Mouse (Mus musculus) stomach, adult 2 months (tissue): ENCODE data around the gene Decr2. TPM values are rescaled to one million over a fixed set of nuclear protein-coding genes. Genes with fewer than 3 reads are reported as not detected.

Experiments used
- polyA plus RNA-seq: library from polyadenylated mRNA; depleted of rRNA; stranded (reverse); fragments of >200 nt; gene quantifications from 2 replicates; pipeline ENCODE4 v1.2.3, GENCODE M21; 2012; rRNA removed

The Decr2 gene
- 5.6 and 7.4 TPM in 2 replicates for polyA plus RNA-seq

DNA sequence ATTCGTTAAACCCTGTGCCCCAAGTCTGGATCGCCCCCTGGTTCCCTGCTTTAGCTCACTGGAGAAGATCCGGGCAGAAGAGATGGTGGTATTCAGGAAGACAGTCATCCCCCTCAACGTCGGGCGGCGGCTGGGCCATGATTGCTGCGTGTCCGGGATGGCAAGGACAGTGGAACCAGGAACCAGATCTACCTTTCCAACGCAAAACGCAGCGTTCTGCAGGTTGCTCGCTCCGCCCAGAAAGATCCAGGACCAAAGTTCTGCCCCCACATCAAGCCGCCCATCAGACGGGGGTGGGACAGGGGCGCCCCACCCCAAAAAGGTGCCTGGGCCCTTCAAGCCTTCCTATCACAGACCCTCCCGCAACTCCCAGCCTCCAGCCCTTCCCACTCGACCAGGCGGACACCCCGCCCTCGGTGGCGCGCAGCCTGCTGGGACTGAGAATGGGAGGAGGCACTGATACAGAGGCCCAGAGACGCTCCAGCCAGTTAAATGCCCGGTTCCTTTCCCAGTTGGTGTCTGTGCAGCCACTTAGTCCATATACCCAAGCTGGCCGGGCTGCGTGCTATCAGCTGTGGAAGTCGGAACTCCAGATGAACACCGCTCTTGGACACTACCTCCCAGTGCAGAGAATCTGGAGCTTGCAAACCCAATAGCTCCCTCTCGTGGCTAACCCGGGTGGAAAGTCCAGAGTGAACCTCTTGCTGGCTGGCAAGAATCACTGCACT, at the start of gene Decr2:
Decr2 (minus strand) TSS at position 433 of the 728 bp plus-strand sequence.

DNA sequence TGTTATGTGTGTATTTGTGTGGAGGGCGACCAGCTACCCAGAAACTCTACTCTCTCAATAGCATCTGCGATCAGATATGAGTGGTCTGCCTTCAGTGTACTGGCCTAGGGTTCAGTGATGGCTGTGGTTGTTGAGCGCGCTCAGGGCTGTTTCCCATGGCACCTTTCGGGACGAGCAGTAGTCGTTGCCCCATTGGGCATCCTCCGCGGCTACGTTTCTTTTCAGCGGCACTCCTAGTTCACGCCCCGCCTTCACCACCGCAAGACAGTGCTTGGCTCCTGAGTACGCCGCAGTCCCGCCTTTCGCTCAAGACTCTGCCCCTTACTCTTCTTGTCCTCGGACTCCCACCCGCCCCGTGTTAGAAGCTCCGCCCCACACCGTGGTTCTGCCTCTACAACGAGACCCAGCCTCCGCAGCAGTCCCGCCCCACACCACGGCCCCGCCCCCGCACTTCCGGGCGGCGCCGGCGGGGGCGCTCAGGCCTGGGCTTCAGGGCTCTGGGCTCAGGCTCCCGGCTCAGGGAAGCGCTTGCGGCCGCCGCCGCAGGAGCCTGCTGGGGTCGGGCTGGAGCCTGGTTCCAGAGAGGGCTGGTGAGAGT, 48.2 kb upstream of the Decr2 start, which contains the start of gene Axin1:
Axin1 (plus strand) TSS at position 450 of the 598 bp plus-strand sequence.

DNA sequence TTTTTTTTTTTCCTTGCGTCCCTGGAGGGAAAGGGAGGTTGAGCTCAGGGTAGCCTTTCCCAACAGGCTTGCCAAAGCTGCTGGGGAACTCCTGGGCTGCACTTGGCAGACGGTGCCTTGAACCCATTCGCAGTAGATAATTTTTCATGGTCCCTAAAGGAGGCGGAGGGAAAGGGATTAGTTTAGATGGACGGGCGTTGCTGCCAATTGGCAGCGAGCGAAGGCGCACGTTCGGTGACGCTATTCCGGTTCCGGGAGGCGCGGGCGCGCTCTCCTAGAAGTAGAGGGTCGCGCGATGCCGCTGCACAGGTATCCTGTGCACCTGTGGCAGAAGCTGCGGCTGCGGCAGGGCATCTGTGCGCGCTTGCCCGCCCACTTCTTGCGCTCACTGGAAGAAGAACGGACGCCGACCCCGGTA, 33.1 kb upstream of the Decr2 start, which contains the start of gene Mrpl28:
Mrpl28 (plus strand) TSS at position 234 of the 418 bp plus-strand sequence.

DNA sequence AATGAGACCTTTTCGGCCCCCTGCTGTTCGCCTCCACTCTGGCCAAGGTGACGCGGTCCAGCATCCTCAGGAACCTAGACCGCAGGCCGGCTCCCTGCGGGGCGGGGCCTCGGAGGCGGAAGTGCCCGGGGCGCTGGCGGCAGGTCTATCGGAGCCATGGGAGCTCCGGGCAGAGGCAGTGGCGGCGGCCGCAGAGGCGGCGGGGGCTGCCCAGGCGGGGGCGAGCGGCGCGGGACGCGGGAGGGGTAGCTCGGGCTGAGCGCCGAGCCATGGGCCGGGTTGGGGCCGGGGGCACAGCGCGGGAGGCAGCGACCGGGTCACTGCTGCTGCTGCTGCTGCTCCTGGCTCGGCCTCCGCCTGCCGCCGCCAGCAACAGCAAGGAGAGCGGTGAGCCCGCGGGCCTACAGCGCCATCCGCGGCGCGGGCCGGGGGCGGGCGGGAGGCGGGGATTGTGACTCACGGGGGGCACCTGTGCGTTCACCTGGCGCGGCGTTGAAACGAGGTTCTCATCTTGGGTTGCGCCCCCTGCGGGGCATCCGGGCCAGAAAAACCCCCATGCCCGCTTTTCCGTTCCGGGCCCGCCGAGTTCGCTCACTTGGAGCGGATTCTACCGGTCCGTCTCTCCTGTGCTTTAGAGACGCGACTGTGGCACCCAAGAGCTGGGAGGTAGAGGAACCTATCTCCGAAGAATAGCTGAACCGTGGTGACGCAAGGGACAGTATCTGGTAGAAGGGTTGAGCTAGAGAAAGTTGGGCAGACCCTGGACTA, 23.2 kb upstream of the Decr2 start, which contains the start of gene Tmem8:
Tmem8 (plus strand) TSS at position 119 of the 768 bp plus-strand sequence.

DNA sequence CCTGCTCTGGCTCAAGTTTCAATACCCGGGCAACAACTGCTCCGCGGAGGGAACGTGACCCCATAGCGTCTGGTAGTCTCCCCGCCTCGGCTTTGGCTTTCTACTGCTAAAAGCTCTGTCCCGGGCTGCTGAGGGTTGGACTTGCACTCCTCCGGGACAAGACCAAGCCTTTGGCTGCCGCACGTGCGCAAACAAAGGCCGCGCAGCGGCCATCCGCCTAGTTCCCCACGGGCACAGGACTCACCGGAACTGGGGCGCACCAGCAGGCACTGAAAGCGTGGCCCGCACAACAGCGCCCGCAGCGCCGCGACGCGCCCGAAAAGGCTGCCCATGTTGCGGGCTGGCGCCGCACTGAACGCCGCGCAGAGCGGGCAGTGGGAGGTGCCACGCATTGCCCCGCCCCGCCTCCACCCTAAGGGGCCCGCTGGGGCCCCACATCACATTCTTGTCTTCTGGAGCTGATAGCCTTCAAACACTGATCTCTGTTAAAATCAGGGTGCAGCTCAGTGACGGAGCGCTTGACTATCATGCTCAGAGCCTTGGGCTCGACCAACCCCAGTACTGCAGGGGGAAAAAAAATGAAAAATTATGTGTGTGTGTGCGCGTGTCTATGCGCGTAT, 5.1 kb upstream of the Decr2 start, which contains the start of gene Nme4:
Nme4 (minus strand) TSS at position 482 of the 620 bp plus-strand sequence.

DNA sequence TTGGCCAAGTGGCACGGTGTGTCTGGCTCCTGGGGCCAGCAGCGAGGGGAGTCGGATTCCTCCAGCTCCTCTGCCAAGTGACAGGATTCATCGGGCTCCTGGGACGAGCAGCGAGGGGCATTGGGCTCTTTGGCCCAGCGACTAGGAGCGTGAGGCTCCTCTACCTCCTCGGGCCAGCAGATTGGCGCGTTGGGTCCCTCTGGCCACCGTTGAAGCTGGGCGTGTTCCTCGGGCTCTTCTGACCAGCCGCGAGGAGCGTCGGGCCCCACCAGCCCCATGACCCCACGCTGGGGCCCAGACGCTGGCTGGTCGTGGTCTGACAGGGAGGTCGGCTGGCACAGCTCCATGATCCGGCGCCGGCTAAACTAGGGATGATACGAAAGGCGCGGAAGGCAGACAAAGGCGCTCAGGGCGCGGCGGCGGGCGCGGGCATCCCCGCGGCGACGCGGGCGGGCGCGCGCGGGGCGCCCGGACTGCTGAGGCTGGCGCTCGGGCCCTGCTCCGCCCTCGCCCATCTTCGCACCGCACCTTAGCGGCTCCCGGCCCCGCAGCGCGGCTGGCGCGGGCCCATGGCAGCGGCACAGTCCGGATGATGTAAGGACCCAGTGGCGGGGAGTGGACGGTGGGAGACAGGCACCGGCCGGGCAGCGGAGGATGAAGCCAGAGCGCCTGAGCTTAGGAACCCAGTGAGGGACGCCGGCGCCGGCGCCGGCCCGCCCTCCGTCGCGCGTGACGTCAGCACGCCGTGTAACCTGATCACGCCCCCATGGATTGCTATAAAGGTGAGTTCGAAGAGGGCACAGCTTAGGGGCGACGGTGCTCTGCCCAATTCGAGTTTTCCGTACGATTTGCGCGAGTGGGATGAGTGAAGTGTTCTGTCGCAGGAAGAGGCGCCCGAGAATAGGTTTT, 21.1 kb downstream of the Decr2 start, which contains the start of gene Rab11fip3:
Rab11fip3 (minus strand) TSS at position 725 of the 909 bp plus-strand sequence.

Other genes starting within 250 kb of the Decr2 start
- gene Gm20683, start 248.6 kb downstream of the Decr2 start, polyA plus RNA-seq, result 51.3 and 66.3 TPM in 2 replicates
- gene Rhot2, start 245.5 kb downstream of the Decr2 start, polyA plus RNA-seq, result 46.7 and 73.7 TPM in 2 replicates
- gene Wdr90, start 228.8 kb downstream of the Decr2 start, polyA plus RNA-seq, result 15.9 and 22.1 TPM in 2 replicates
- 114 and 227 TPM in 2 replicates for gene Mcrip2, start 221.6 kb downstream of the Decr2 start, polyA plus RNA-seq
- gene Mettl26, start 215.3 kb downstream of the Decr2 start, polyA plus RNA-seq, result 87.6 and 135 TPM in 2 replicates
- 2.3 and 2.7 TPM in 2 replicates for gene Wfikkn1, start 209.5 kb downstream of the Decr2 start, polyA plus RNA-seq
- 32.5 and 35.9 TPM in 2 replicates for gene Rab40c, start 170.6 kb downstream of the Decr2 start, polyA plus RNA-seq
- 54.4 and 60.1 TPM in 2 replicates for gene Pigq, start 145.4 kb downstream of the Decr2 start, polyA plus RNA-seq
- 0.06 TPM in 1 of 2 replicates, not detected in the other for gene Nhlrc4, start 145.4 kb downstream of the Decr2 start, polyA plus RNA-seq
- 0.09 TPM in 1 of 2 replicates, not detected in the other for gene A930017K11Rik, start 137.8 kb downstream of the Decr2 start, polyA plus RNA-seq
- gene Capn15, start 104.5 kb downstream of the Decr2 start, polyA plus RNA-seq, result 31.3 and 34.1 TPM in 2 replicates
- gene Rab11fip3, start 20.8 kb downstream of the Decr2 start, polyA plus RNA-seq, result 14.1 and 15.5 TPM in 2 replicates
- gene Nme4, start 5.3 kb upstream of the Decr2 start, polyA plus RNA-seq, result 8.3 and 8.5 TPM in 2 replicates
- gene Tmem8, start 23.0 kb upstream of the Decr2 start, polyA plus RNA-seq, result 135 and 158 TPM in 2 replicates
- gene Mrpl28, start 33.2 kb upstream of the Decr2 start, polyA plus RNA-seq, result 44.7 and 53.8 TPM in 2 replicates
- gene Axin1, start 48.4 kb upstream of the Decr2 start, polyA plus RNA-seq, result 7.6 and 7.9 TPM in 2 replicates
- 91.3 and 169 TPM in 2 replicates for gene Pdia2, start 108.8 kb upstream of the Decr2 start, polyA plus RNA-seq
- 58.1 and 61.3 TPM in 2 replicates for gene Rgs11, start 112.6 kb upstream of the Decr2 start, polyA plus RNA-seq
- 69.9 and 87.1 TPM in 2 replicates for gene Arhgdig, start 117.4 kb upstream of the Decr2 start, polyA plus RNA-seq
- gene Fam234a, start 153.9 kb upstream of the Decr2 start, polyA plus RNA-seq, result 70.3 and 81.2 TPM in 2 replicates
- 6.8 and 6.9 TPM in 2 replicates for gene Luc7l, start 162.6 kb upstream of the Decr2 start, polyA plus RNA-seq